Mouse (Mus musculus): ENCODE results near the gene Scyl3. TPM values are rescaled to one million over a fixed set of nuclear protein-coding genes. Genes with fewer than 3 reads are reported as not detected.

The Scyl3 gene
- polyA plus RNA-seq, 1 experiment = 18.8 TPM

- Histone ChIP-seq H3K27me3 (ENCODE audit: control insufficient read depth, insufficient read depth, low read length, poor library complexity, severe bottlenecking) (no peaks in the 10 kb centered on the region), H3K9me3 (replicated peaks; ENCODE audit: control insufficient read depth, insufficient read depth, low read length, poor library complexity, severe bottlenecking) (no peaks in the 10 kb centered on the region), H3K36me3 (ENCODE audit: control insufficient read depth, insufficient read depth, low read length, poor library complexity, severe bottlenecking) (peaks cover 19% of the 10 kb centered on the region), H3K27ac (ENCODE audit: insufficient read depth, low read length) (no peak overlapping the region), H3K9ac (ENCODE audit: low read depth, poor library complexity, severe bottlenecking) (no peak overlapping the region), H3K4me3 (ENCODE audit: low read depth, low read length) (no peak overlapping the region), H3K4me1 (ENCODE audit: control insufficient read depth, insufficient read depth, low read length) (no peaks in the 10 kb centered on the region)
- no peak for TF ChIP-seq POLR2A (IDR thresholded peaks at IDR 0.05; ENCODE audit: insufficient read depth, low read length)
- TF ChIP-seq CTCF (IDR thresholded peaks at IDR 0.05; ENCODE audit: low read depth, low read length) = no peak
- no peak for TF ChIP-seq EP300 (IDR thresholded peaks at IDR 0.05; ENCODE audit: insufficient read depth, low read depth, low read length)
Measured at GRCm38 (mm10) chr1:163975088-163975487, 46.2 kb downstream of the Scyl3 start.

- Histone ChIP-seq H3K4me1 (ENCODE audit: control insufficient read depth, insufficient read depth, low read length) (no peaks in the 10 kb centered on the region), H3K36me3 (ENCODE audit: control insufficient read depth, insufficient read depth, low read length, poor library complexity, severe bottlenecking) (peaks cover 16% of the 10 kb centered on the region), H3K9ac (ENCODE audit: low read depth, poor library complexity, severe bottlenecking) (no peak overlapping the region), H3K27ac (ENCODE audit: insufficient read depth, low read length) (no peak overlapping the region), H3K9me3 (replicated peaks; ENCODE audit: control insufficient read depth, insufficient read depth, low read length, poor library complexity, severe bottlenecking) (no peaks in the 10 kb centered on the region), H3K27me3 (ENCODE audit: control insufficient read depth, insufficient read depth, low read length, poor library complexity, severe bottlenecking) (no peaks in the 10 kb centered on the region), H3K4me3 (ENCODE audit: low read depth, low read length) (no peak overlapping the region)
- no peak for TF ChIP-seq EP300 (IDR thresholded peaks at IDR 0.05; ENCODE audit: insufficient read depth, low read depth, low read length)
- no peak for TF ChIP-seq POLR2A (IDR thresholded peaks at IDR 0.05; ENCODE audit: insufficient read depth, low read length)
- TF ChIP-seq CTCF (IDR thresholded peaks at IDR 0.05; ENCODE audit: low read depth, low read length) = no peak
Measured at GRCm38 (mm10) chr1:163976515-163976914, 47.6 kb downstream of the Scyl3 start.

- no peaks in the 10 kb centered on the region for H3K9me3 ChIP-seq (replicated peaks; ENCODE audit: control insufficient read depth, insufficient read depth, low read length, poor library complexity, severe bottlenecking)
- no peak overlapping the region for H3K4me3 ChIP-seq (ENCODE audit: low read depth, low read length)
- no peak for TF ChIP-seq POLR2A (IDR thresholded peaks at IDR 0.05; ENCODE audit: insufficient read depth, low read length)
- TF ChIP-seq CTCF (IDR thresholded peaks at IDR 0.05; ENCODE audit: low read depth, low read length) = no peak
- TF ChIP-seq EP300 (IDR thresholded peaks at IDR 0.05; ENCODE audit: insufficient read depth, low read depth, low read length) = no peak
- H3K36me3 ChIP-seq (ENCODE audit: control insufficient read depth, insufficient read depth, low read length, poor library complexity, severe bottlenecking) = peaks cover 11% of the 10 kb centered on the region
- H3K27me3 ChIP-seq (ENCODE audit: control insufficient read depth, insufficient read depth, low read length, poor library complexity, severe bottlenecking) = no peaks in the 10 kb centered on the region
- H3K27ac ChIP-seq (ENCODE audit: insufficient read depth, low read length) = no peak overlapping the region
- H3K4me1 ChIP-seq (ENCODE audit: control insufficient read depth, insufficient read depth, low read length) = no peaks in the 10 kb centered on the region
- H3K9ac ChIP-seq (ENCODE audit: low read depth, poor library complexity, severe bottlenecking) = no peak overlapping the region
Measured at GRCm38 (mm10) chr1:163992371-163992770, 63.5 kb downstream of the Scyl3 start.

DNA sequence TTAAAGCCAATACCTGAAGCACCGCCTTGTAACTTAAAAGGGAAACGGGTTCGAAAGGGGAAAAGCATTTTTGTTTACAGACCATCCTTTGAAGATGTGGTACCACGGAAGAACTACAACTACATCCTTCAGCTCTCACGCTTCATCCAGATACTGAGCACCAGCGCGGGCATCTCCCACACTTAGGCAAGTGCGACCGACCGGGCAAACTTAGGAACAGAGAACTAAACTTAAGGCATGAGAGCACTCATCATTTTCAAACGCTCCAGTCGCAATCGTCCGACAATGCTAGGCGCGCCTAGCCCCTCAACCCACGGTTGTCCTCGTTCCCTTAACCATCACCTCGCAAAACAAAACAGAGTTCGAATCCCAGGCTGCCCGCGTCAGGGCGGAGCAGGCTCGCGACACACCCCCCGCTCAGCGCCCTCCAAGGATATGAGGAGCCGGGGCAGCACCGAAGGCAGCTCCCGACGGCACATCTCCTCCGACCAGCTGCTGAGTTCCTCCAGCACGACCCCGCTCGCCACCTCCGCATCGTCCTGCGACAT, 65.3 kb downstream of the Scyl3 start:
- H3K4me3 ChIP-seq (ENCODE audit: low read depth, low read length) = peak overlapping the region; percentile 90
- peak overlapping the region; percentile 47 for H3K9ac ChIP-seq (ENCODE audit: low read depth, poor library complexity, severe bottlenecking)
- TF ChIP-seq CTCF (IDR thresholded peaks at IDR 0.05; ENCODE audit: low read depth, low read length) (no peak), EP300 (IDR thresholded peaks at IDR 0.05; ENCODE audit: insufficient read depth, low read depth, low read length) (no peak), POLR2A (IDR thresholded peaks at IDR 0.05; ENCODE audit: insufficient read depth, low read length) (no peak)
- no peaks in the 10 kb centered on the region for H3K27me3 ChIP-seq (ENCODE audit: control insufficient read depth, insufficient read depth, low read length, poor library complexity, severe bottlenecking)
- H3K4me1 ChIP-seq (ENCODE audit: control insufficient read depth, insufficient read depth, low read length) = no peaks in the 10 kb centered on the region
- no peak overlapping the region for H3K27ac ChIP-seq (ENCODE audit: insufficient read depth, low read length)
- H3K36me3 ChIP-seq (ENCODE audit: control insufficient read depth, insufficient read depth, low read length, poor library complexity, severe bottlenecking) = peaks cover 13% of the 10 kb centered on the region
- no peaks in the 10 kb centered on the region for H3K9me3 ChIP-seq (replicated peaks; ENCODE audit: control insufficient read depth, insufficient read depth, low read length, poor library complexity, severe bottlenecking)

DNA sequence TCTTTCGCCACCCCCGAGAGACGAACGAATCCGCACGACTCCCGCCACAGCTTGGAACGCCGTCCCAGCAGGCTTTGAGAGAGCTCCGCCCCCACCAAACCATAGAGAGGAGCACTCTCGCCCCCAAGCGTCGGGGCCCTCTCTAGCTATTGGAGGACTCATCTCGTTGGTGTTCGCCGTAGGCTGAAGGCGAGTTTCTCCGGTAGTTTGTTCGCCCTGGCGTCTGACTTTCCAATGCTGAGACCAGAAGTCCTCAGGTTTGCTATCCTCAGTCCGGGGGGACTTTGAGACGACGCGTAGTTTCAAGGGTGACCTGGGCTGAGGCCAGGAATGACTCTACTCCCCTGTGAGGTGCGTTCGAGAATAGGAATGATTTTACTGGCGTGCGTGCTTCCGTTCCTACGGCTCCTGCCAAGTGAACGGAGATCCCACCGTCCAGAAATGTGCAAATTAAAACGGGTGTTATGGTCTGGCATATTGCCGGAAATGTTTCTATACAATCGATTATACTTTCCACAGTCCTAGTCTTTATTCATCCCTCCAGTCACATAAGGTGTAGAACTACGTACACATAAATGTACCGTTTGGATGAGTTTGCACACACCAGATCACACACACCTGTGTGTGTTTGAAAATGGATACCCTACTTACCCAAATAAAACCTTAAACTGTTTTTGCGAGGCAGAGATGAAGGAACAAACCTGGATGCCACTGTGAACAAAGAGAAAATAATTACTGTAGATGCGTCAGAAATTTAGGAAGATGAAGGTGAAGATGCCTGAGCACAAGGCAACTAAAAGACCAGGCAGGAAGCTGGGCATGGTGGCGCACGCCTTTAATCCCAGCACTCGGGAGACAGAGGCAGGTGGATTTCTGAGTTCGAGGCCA, 66.1 kb downstream of the Scyl3 start, which contains the start of the genes BC055324 and Mettl18:
Gene BC055324, minus strand, starts transcription at position 76 of the 888 bp plus-strand sequence.
Gene Mettl18, plus strand, starts transcription at position 169 of the 888 bp plus-strand sequence.
- Histone ChIP-seq H3K27ac (ENCODE audit: insufficient read depth, low read length) (peak within 1 kb of the TSS; percentile 25; the same call in 1 of the 2 replicates), H3K4me1 (ENCODE audit: control insufficient read depth, insufficient read depth, low read length) (no peaks in the 10 kb centered on the region), H3K27me3 (ENCODE audit: control insufficient read depth, insufficient read depth, low read length, poor library complexity, severe bottlenecking) (no peaks in the 10 kb centered on the region), H3K36me3 (ENCODE audit: control insufficient read depth, insufficient read depth, low read length, poor library complexity, severe bottlenecking) (peaks cover 13% of the 10 kb centered on the region), H3K4me3 (ENCODE audit: low read depth, low read length) (peak within 1 kb of the TSS; percentile 90), H3K9ac (ENCODE audit: low read depth, poor library complexity, severe bottlenecking) (peak within 1 kb of the TSS; percentile 47), H3K9me3 (replicated peaks; ENCODE audit: control insufficient read depth, insufficient read depth, low read length, poor library complexity, severe bottlenecking) (no peaks in the 10 kb centered on the region)
- TF ChIP-seq POLR2A (IDR thresholded peaks at IDR 0.05; ENCODE audit: insufficient read depth, low read length) (peak; percentile 69), CTCF (IDR thresholded peaks at IDR 0.05; ENCODE audit: low read depth, low read length) (no peak), EP300 (IDR thresholded peaks at IDR 0.05; ENCODE audit: insufficient read depth, low read depth, low read length) (no peak)

DNA sequence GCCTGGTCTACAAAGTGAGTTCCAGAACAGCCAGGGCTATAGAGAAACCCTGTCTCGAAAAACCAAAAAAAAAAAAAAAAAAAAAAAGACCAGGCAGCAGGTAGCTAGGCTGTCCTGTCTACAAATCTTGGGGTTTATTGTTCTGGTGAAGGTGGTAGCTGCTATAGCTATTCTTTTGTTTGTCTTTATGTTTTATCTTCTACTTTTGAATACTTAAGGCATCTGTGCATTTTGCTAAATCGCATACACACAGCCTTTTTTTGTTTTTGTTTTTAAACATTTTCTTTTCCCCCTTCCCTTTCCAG, 66.7 kb downstream of the Scyl3 start:
- Histone ChIP-seq H3K4me3 (ENCODE audit: low read depth, low read length) (peak overlapping the region; percentile 90), H3K9ac (ENCODE audit: low read depth, poor library complexity, severe bottlenecking) (peak overlapping the region; percentile 47; the same call in 1 of the 2 replicates), H3K27me3 (ENCODE audit: control insufficient read depth, insufficient read depth, low read length, poor library complexity, severe bottlenecking) (no peaks in the 10 kb centered on the region), H3K27ac (ENCODE audit: insufficient read depth, low read length) (no peak overlapping the region), H3K4me1 (ENCODE audit: control insufficient read depth, insufficient read depth, low read length) (no peaks in the 10 kb centered on the region), H3K9me3 (replicated peaks; ENCODE audit: control insufficient read depth, insufficient read depth, low read length, poor library complexity, severe bottlenecking) (no peaks in the 10 kb centered on the region), H3K36me3 (ENCODE audit: control insufficient read depth, insufficient read depth, low read length, poor library complexity, severe bottlenecking) (peaks cover 13% of the 10 kb centered on the region)
- no peak for TF ChIP-seq POLR2A (IDR thresholded peaks at IDR 0.05; ENCODE audit: insufficient read depth, low read length)
- no peak for TF ChIP-seq CTCF (IDR thresholded peaks at IDR 0.05; ENCODE audit: low read depth, low read length)
- no peak for TF ChIP-seq EP300 (IDR thresholded peaks at IDR 0.05; ENCODE audit: insufficient read depth, low read depth, low read length)
